Mouse (Mus musculus): ENCODE data around the gene C1qtnf1. TPM values are rescaled to one million over a fixed set of nuclear protein-coding genes. Genes with fewer than 3 reads are reported as not detected.

Gene C1qtnf1
- polyA plus RNA-seq, 1 experiment from 2014 or later: 7.1 TPM

- peak; percentile 87 for ATAC-seq
- H3K27ac ChIP-seq (ENCODE audit: low read length): peak overlapping the region; percentile 95
- H3K9ac ChIP-seq (ENCODE audit: low read depth, low read length): peak overlapping the region; percentile 36
- peaks cover 43% of the 10 kb centered on the region for H3K4me1 ChIP-seq (ENCODE audit: control insufficient read depth, insufficient read depth, low read length)
- peak overlapping the region; percentile 24 for H3K4me2 ChIP-seq (ENCODE audit: low read depth, low read length)
- H3K36me3 ChIP-seq (ENCODE audit: control insufficient read depth, insufficient read depth, low read length): peaks cover 4% of the 10 kb centered on the region
- no peaks in the 10 kb centered on the region for H3K9me3 ChIP-seq (ENCODE audit: control insufficient read depth, low read length)
- H3K27me3 ChIP-seq (replicated peaks; ENCODE audit: control insufficient read depth, insufficient read depth, low read length): no peaks in the 10 kb centered on the region
- H3K4me3 ChIP-seq (ENCODE audit: low read length): no peak overlapping the region
- WGBS: 56% methylated on average over 12 of the region's 12 CpGs
These were observed 18.6 kb upstream of the C1qtnf1 start for GRCm38 (mm10) chr11:118409106-118410072.

DNA sequence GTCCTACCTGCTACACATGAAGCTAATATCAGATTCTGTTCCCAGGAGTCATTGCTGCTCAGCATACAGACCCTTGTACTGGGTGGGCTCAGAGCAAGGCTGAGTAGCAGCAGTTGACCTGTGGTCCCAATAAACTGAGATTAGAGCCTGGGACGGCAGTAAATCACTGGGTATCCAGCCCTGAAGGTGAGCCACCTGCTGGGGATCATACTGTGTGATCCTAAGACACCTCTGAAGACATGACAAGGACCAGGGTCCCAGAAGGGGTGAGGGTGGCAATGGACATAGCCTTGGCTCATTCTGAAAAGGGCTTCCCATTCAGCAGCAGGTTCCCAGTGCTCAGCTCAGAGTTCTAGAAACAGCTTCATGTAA lies 17.9 kb upstream of the C1qtnf1 start:
- Histone ChIP-seq H3K9ac (ENCODE audit: low read depth, low read length) (peak overlapping the region; percentile 36; the same call in 1 of the 2 replicates), H3K4me3 (ENCODE audit: low read length) (no peak overlapping the region), H3K36me3 (ENCODE audit: control insufficient read depth, insufficient read depth, low read length) (peaks cover 4% of the 10 kb centered on the region), H3K4me1 (ENCODE audit: control insufficient read depth, insufficient read depth, low read length) (peaks cover 43% of the 10 kb centered on the region), H3K27me3 (replicated peaks; ENCODE audit: control insufficient read depth, insufficient read depth, low read length) (no peaks in the 10 kb centered on the region), H3K4me2 (ENCODE audit: low read depth, low read length) (peak overlapping the region; percentile 24; the same call in 1 of the 2 replicates), H3K9me3 (ENCODE audit: control insufficient read depth, low read length) (no peaks in the 10 kb centered on the region), H3K27ac (ENCODE audit: low read length) (peak overlapping the region; percentile 95)
- peak; percentile 91 for ATAC-seq
- WGBS: 40% methylated on average over 1 of the region's 1 CpGs

DNA sequence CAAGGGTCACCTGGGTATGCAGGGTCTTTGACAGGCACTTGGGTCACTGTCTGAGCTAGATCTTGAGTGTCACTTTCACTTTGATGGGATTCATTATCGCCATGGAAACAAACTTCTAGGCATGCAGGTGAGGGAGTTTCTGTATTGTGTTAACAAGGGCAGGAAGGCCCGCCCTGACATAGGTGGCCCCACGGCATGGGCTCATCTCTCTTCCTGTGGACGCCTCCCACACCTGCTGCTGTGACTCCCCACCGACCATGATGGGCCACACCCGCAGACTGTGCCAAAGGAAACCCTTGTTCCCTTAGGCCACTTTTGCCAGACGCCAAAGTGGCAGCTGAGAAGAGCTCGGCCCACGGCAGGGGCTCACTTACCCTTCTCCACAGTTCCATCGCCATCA lies 17.5 kb upstream of the C1qtnf1 start:
- Histone ChIP-seq H3K27me3 (replicated peaks; ENCODE audit: control insufficient read depth, insufficient read depth, low read length) (no peaks in the 10 kb centered on the region), H3K4me2 (ENCODE audit: low read depth, low read length) (0 out of 2 replicates have a peak overlapping the region, but pooled peaks have one; percentile 24), H3K4me3 (ENCODE audit: low read length) (no peak overlapping the region), H3K9ac (ENCODE audit: low read depth, low read length) (peak overlapping the region; percentile 36), H3K4me1 (ENCODE audit: control insufficient read depth, insufficient read depth, low read length) (peaks cover 47% of the 10 kb centered on the region), H3K27ac (ENCODE audit: low read length) (peak overlapping the region; percentile 95), H3K9me3 (ENCODE audit: control insufficient read depth, low read length) (no peaks in the 10 kb centered on the region), H3K36me3 (ENCODE audit: control insufficient read depth, insufficient read depth, low read length) (peaks cover 6% of the 10 kb centered on the region)
- ATAC-seq: peak; percentile 43
- WGBS: 68% methylated on average over 10 of the region's 10 CpGs

DNA sequence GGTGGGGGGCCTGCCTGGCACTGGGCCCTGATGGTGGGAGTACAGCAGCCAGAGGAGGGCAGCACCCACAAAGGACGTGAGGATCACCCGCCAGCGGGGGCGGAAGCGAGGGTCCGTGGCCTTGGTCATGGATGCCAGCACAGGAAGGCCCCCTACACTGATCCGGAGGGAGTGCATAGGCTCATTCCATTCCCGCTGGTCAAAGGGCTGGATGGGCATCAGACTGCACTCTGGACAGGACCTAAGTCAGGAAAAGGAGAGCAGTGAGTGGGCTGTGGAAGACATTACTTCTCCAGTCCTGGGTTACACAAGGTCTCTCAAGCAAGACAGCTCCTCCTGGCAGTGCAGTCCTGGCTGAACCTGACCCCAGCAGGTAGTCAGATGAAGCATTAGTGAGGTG lies 16.7 kb upstream of the C1qtnf1 start:
- Histone ChIP-seq H3K4me3 (ENCODE audit: low read length) (no peak overlapping the region), H3K36me3 (ENCODE audit: control insufficient read depth, insufficient read depth, low read length) (peaks cover 6% of the 10 kb centered on the region), H3K27me3 (replicated peaks; ENCODE audit: control insufficient read depth, insufficient read depth, low read length) (no peaks in the 10 kb centered on the region), H3K27ac (ENCODE audit: low read length) (peak overlapping the region; percentile 95), H3K9me3 (ENCODE audit: control insufficient read depth, low read length) (no peaks in the 10 kb centered on the region), H3K4me2 (ENCODE audit: low read depth, low read length) (no peak overlapping the region), H3K9ac (ENCODE audit: low read depth, low read length) (no peak overlapping the region; the same call in none of the 2 replicates), H3K4me1 (ENCODE audit: control insufficient read depth, insufficient read depth, low read length) (peaks cover 52% of the 10 kb centered on the region)
- 83% methylated on average over 8 of the region's 8 CpGs for WGBS
- ATAC-seq: no peak

DNA sequence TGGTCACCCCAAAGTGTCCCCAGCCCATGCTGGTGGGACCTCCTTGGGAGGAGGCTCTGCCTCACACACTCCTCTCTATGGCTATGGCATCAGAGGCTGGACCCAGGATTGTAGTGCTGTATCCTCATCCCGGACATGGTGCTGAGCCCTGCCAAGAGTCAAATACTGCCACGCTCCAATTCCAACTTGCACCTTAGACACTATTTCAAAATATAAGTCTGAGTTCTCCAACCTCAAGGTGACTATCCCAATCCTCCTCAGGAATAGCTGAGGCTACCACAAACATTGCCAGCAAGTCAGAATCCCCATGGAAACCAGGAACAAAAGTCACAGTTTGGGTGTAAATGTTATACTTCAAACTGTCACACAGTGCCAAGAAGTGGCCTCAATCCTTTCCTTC lies 15.4 kb upstream of the C1qtnf1 start:
- 90% methylated on average over 2 of the region's 2 CpGs for WGBS
- H3K4me3 ChIP-seq (ENCODE audit: low read length): no peak overlapping the region
- H3K4me2 ChIP-seq (ENCODE audit: low read depth, low read length): no peak overlapping the region
- no peaks in the 10 kb centered on the region for H3K27me3 ChIP-seq (replicated peaks; ENCODE audit: control insufficient read depth, insufficient read depth, low read length)
- H3K4me1 ChIP-seq (ENCODE audit: control insufficient read depth, insufficient read depth, low read length): peaks cover 54% of the 10 kb centered on the region
- H3K27ac ChIP-seq (ENCODE audit: low read length): peak overlapping the region; percentile 62; the same call in 1 of the 2 replicates
- no peak for ATAC-seq
- no peaks in the 10 kb centered on the region for H3K9me3 ChIP-seq (ENCODE audit: control insufficient read depth, low read length)
- H3K9ac ChIP-seq (ENCODE audit: low read depth, low read length): no peak overlapping the region
- H3K36me3 ChIP-seq (ENCODE audit: control insufficient read depth, insufficient read depth, low read length): peaks cover 5% of the 10 kb centered on the region

- no peak overlapping the region for H3K4me2 ChIP-seq (ENCODE audit: low read depth, low read length)
- H3K27ac ChIP-seq (ENCODE audit: low read length): no peak overlapping the region
- H3K9ac ChIP-seq (ENCODE audit: low read depth, low read length): no peak overlapping the region
- 85% methylated on average over 4 of the region's 4 CpGs for WGBS
- no peak overlapping the region for H3K4me3 ChIP-seq (ENCODE audit: low read length)
- H3K27me3 ChIP-seq (replicated peaks; ENCODE audit: control insufficient read depth, insufficient read depth, low read length): no peaks in the 10 kb centered on the region
- peaks cover 54% of the 10 kb centered on the region for H3K4me1 ChIP-seq (ENCODE audit: control insufficient read depth, insufficient read depth, low read length)
- H3K9me3 ChIP-seq (ENCODE audit: control insufficient read depth, low read length): no peaks in the 10 kb centered on the region
- ATAC-seq: no peak
- H3K36me3 ChIP-seq (ENCODE audit: control insufficient read depth, insufficient read depth, low read length): peaks cover 2% of the 10 kb centered on the region; the same call in 1 of the 2 replicates
These were observed 14.9 kb upstream of the C1qtnf1 start for GRCm38 (mm10) chr11:118413055-118413454.

DNA sequence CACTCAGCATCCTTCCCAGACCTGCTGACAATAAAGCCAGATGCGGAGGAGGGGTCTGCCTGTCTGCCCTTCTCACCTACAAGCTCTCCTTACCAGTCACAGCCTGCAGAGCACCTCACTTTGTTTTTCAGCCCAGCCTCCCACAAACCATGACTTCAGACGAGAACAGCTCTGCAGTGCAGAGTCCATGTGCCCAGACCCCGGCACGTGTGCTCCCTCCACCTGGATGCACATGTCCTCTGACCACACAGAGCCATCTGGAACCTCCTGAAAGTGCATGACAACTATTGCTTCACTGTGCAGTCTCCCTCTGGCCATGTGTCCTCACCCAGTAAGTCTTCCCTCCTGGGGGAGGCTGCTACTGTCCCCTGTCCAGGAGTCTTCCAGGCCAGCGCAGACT lies 13.7 kb upstream of the C1qtnf1 start:
- Histone ChIP-seq H3K36me3 (ENCODE audit: control insufficient read depth, insufficient read depth, low read length) (peaks cover 2% of the 10 kb centered on the region; the same call in 1 of the 2 replicates), H3K4me3 (ENCODE audit: low read length) (no peak overlapping the region), H3K4me2 (ENCODE audit: low read depth, low read length) (no peak overlapping the region), H3K9me3 (ENCODE audit: control insufficient read depth, low read length) (no peaks in the 10 kb centered on the region), H3K27me3 (replicated peaks; ENCODE audit: control insufficient read depth, insufficient read depth, low read length) (no peaks in the 10 kb centered on the region), H3K9ac (ENCODE audit: low read depth, low read length) (no peak overlapping the region), H3K4me1 (ENCODE audit: control insufficient read depth, insufficient read depth, low read length) (peaks cover 45% of the 10 kb centered on the region), H3K27ac (ENCODE audit: low read length) (no peak overlapping the region)
- ATAC-seq: no peak
- 83% methylated on average over 5 of the region's 5 CpGs for WGBS

DNA sequence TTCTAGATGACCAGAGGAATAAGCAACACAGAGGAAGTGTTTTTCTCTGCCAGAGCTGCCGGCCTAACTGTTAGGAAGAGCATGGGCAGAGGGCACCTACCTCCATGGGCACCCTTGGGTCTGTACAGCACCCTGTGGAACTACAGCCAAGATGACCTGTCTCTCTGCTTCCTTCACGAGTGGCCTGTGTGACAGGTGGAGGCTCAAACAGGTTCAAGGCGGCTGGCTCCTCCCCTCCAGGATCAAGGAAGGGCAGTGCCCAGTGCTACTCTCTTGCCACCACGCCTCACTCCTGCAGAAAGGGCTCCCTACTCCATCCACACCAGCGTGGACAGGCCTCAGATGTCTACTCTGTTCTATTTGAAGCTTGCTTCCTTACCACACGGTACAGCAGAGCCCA lies 12.4 kb upstream of the C1qtnf1 start:
- no peaks in the 10 kb centered on the region for H3K27me3 ChIP-seq (replicated peaks; ENCODE audit: control insufficient read depth, insufficient read depth, low read length)
- WGBS: 74% methylated on average over 6 of the region's 6 CpGs
- peak overlapping the region; percentile 15; the same call in 1 of the 2 replicates for H3K4me3 ChIP-seq (ENCODE audit: low read length)
- peak overlapping the region; percentile 47 for H3K4me2 ChIP-seq (ENCODE audit: low read depth, low read length)
- H3K9me3 ChIP-seq (ENCODE audit: control insufficient read depth, low read length): no peaks in the 10 kb centered on the region
- ATAC-seq: peak; percentile 17
- H3K4me1 ChIP-seq (ENCODE audit: control insufficient read depth, insufficient read depth, low read length): peaks cover 50% of the 10 kb centered on the region
- H3K36me3 ChIP-seq (ENCODE audit: control insufficient read depth, insufficient read depth, low read length): peaks cover 2% of the 10 kb centered on the region; the same call in 1 of the 2 replicates
- peak overlapping the region; percentile 51 for H3K9ac ChIP-seq (ENCODE audit: low read depth, low read length)
- peak overlapping the region; percentile 93 for H3K27ac ChIP-seq (ENCODE audit: low read length)

GRCm38 (mm10) chr11:118416046-118416445 lies 12.0 kb upstream of the C1qtnf1 start:
- H3K9ac ChIP-seq (ENCODE audit: low read depth, low read length): peak overlapping the region; percentile 51
- peaks cover 47% of the 10 kb centered on the region for H3K4me1 ChIP-seq (ENCODE audit: control insufficient read depth, insufficient read depth, low read length)
- WGBS: 68% methylated on average over 7 of the region's 7 CpGs
- peak overlapping the region; percentile 47 for H3K4me2 ChIP-seq (ENCODE audit: low read depth, low read length)
- peaks cover 2% of the 10 kb centered on the region; the same call in 1 of the 2 replicates for H3K36me3 ChIP-seq (ENCODE audit: control insufficient read depth, insufficient read depth, low read length)
- peak; percentile 61 for ATAC-seq
- H3K4me3 ChIP-seq (ENCODE audit: low read length): peak overlapping the region; percentile 15; the same call in 1 of the 2 replicates
- H3K9me3 ChIP-seq (ENCODE audit: control insufficient read depth, low read length): no peaks in the 10 kb centered on the region
- peak overlapping the region; percentile 93 for H3K27ac ChIP-seq (ENCODE audit: low read length)
- no peaks in the 10 kb centered on the region for H3K27me3 ChIP-seq (replicated peaks; ENCODE audit: control insufficient read depth, insufficient read depth, low read length)

Data from intestine, embryonic 16.5 days (tissue).